Mouse (Mus musculus) kidney, embryonic 15.5 days (tissue): Measurements from ENCODE around the gene Ccdc142. TPM values are rescaled to one million over a fixed set of nuclear protein-coding genes. Genes with fewer than 3 reads are reported as not detected.
A peak's percentile ranks its signal among the peaks of the same experiment; 100 is the strongest.

Experiments
- ATAC-seq: fragments of 200-750 bp; cut with Nextera tagmentation; replicated peaks from 2 replicates; pipeline ENCODE4 v1.8.0; 2017; ENCODE audit warnings: moderate TSS enrichment; ENCODE audit not compliant: low FRiP score
- H3K27ac ChIP-seq: fragments of 300-500 bp; sonication (generic); 2 replicates; pipeline ENCODE4 v1.5.1; 2015; ENCODE audit warnings: mild to moderate bottlenecking, inconsistent platforms
- H3K27me3 ChIP-seq: fragments of 300-500 bp; sonication (generic); 2 replicates; pipeline ENCODE4 v1.6.1; 2015; ENCODE audit warnings: inconsistent platforms
- H3K36me3 ChIP-seq: fragments of 300-500 bp; sonication (generic); 2 replicates; pipeline ENCODE4 v1.6.1; 2015; ENCODE audit warnings: inconsistent platforms
- H3K4me1 ChIP-seq: fragments of 300-500 bp; sonication (generic); 2 replicates; pipeline ENCODE4 v1.6.1; 2015; ENCODE audit warnings: inconsistent platforms
- H3K4me2 ChIP-seq: fragments of 300-500 bp; sonication (generic); 2 replicates; pipeline ENCODE4 v1.6.1; 2015; ENCODE audit warnings: moderate library complexity, mild to moderate bottlenecking, inconsistent platforms
- H3K4me3 ChIP-seq: fragments of 300-500 bp; sonication (generic); replicated peaks from 2 replicates; pipeline ENCODE4 v1.5.1; 2015; ENCODE audit warnings: mild to moderate bottlenecking, inconsistent platforms
- H3K9ac ChIP-seq: fragments of 300-500 bp; sonication (generic); 2 replicates; pipeline ENCODE4 v1.6.1; 2015; ENCODE audit warnings: mild to moderate bottlenecking, inconsistent platforms
- H3K9me3 ChIP-seq: fragments of 300-500 bp; sonication (generic); replicated peaks from 2 replicates; pipeline ENCODE4 v1.6.1; 2016; ENCODE audit warnings: inconsistent platforms
- WGBS: fragments of 180-500 bp; shearing (Covaris S2); methylation state at CpG from one replicate; pipeline ENCODE4 v1.1.7; 2015; ENCODE audit warnings: mixed read lengths; 5-methylcytosine and 5-hydroxymethylcytosine counted together
- polyA plus RNA-seq: library from polyadenylated mRNA; unstranded; fragments of >200 nt; fragmentation: Nextera tagmentation; extraction: Ambion mirVana; gene quantifications from 2 replicates; pipeline ENCODE4 v1.2.1, GENCODE M21; 2015

The Ccdc142 gene
- polyA plus RNA-seq, 1 experiment from 2014 or later = 3.3 TPM

- under 1% methylated on average over 62 of the region's 69 CpGs for WGBS
- ATAC-seq = peak; percentile 37; the same call in 1 of the 2 replicates
These were observed 31.7 kb upstream of the Ccdc142 start for GRCm38 (mm10) chr6:83069488-83070246.

GRCm38 (mm10) chr6:83070247-83070310 lies 31.3 kb upstream of the Ccdc142 start, which contains the start of gene Tlx2:
Gene Tlx2 (minus strand): TSS chr6:83070293.
- peaks cover 99% of the 10 kb centered on the region for H3K27me3 ChIP-seq
- 0 out of 2 replicates have a peak within 1 kb of the TSS, but pooled peaks have one; percentile 4 for H3K27ac ChIP-seq
- H3K4me1 ChIP-seq = peaks cover 33% of the 10 kb centered on the region
- no peak within 1 kb of the TSS for H3K9ac ChIP-seq
- peak within 1 kb of the TSS; percentile 41 for H3K4me3 ChIP-seq
- 1% methylated on average over 10 of the region's 10 CpGs for WGBS
- ATAC-seq = no peak
- H3K36me3 ChIP-seq = no peaks in the 10 kb centered on the region
- H3K9me3 ChIP-seq = no peaks in the 10 kb centered on the region
- peak within 1 kb of the TSS; percentile 62 for H3K4me2 ChIP-seq

More at GRCm38 (mm10) chr6:83069488-83070246, 31.7 kb upstream of the Ccdc142 start:
- no peak overlapping the region for H3K27ac ChIP-seq
- H3K9ac ChIP-seq = no peak overlapping the region
- H3K4me3 ChIP-seq = peak overlapping the region; percentile 41
- H3K4me1 ChIP-seq = peaks cover 33% of the 10 kb centered on the region
- H3K4me2 ChIP-seq = peak overlapping the region; percentile 62
- H3K9me3 ChIP-seq = no peaks in the 10 kb centered on the region
- peaks cover 99% of the 10 kb centered on the region for H3K27me3 ChIP-seq
- H3K36me3 ChIP-seq = no peaks in the 10 kb centered on the region

- Histone ChIP-seq H3K9ac (no peak overlapping the region), H3K4me1 (peaks cover 33% of the 10 kb centered on the region), H3K9me3 (no peaks in the 10 kb centered on the region), H3K4me2 (peak overlapping the region; percentile 62), H3K27ac (no peak overlapping the region), H3K36me3 (no peaks in the 10 kb centered on the region), H3K4me3 (peak overlapping the region; percentile 41), H3K27me3 (peaks cover 99% of the 10 kb centered on the region)
- peak; percentile 37; the same call in 1 of the 2 replicates for ATAC-seq
- under 1% methylated on average over 58 of the region's 58 CpGs for WGBS
These were observed 30.8 kb upstream of the Ccdc142 start for GRCm38 (mm10) chr6:83070311-83071219.

- 2% methylated on average over 24 of the region's 24 CpGs for WGBS
- H3K4me3 ChIP-seq = peak overlapping the region; percentile 41
- 0 out of 2 replicates have a peak overlapping the region, but pooled peaks have one; percentile 4 for H3K27ac ChIP-seq
- H3K9me3 ChIP-seq = no peaks in the 10 kb centered on the region
- no peaks in the 10 kb centered on the region for H3K36me3 ChIP-seq
- peak overlapping the region; percentile 62 for H3K4me2 ChIP-seq
- peak; percentile 23; the same call in 1 of the 2 replicates for ATAC-seq
- H3K4me1 ChIP-seq = peaks cover 33% of the 10 kb centered on the region
- no peak overlapping the region for H3K9ac ChIP-seq
- H3K27me3 ChIP-seq = peaks cover 99% of the 10 kb centered on the region
These were observed 30.2 kb upstream of the Ccdc142 start for GRCm38 (mm10) chr6:83071220-83071619.

GRCm38 (mm10) chr6:83074979-83075378 lies 26.4 kb upstream of the Ccdc142 start:
- 30% methylated on average over 2 of the region's 2 CpGs for WGBS
- peaks cover 72% of the 10 kb centered on the region for H3K27me3 ChIP-seq
- ATAC-seq = no peak

GRCm38 (mm10) chr6:83077630-83078323 lies 23.6 kb upstream of the Ccdc142 start, which contains the start of gene Pcgf1:
Gene Pcgf1 (plus strand): TSS chr6:83077869.
- Histone ChIP-seq H3K4me1 (peaks cover 28% of the 10 kb centered on the region), H3K4me2 (peak within 1 kb of the TSS; percentile 98), H3K36me3 (peaks cover 29% of the 10 kb centered on the region), H3K27me3 (peaks cover 48% of the 10 kb centered on the region), H3K4me3 (peak within 1 kb of the TSS; percentile 68), H3K27ac (peak within 1 kb of the TSS; percentile 92), H3K9ac (peak within 1 kb of the TSS; percentile 77), H3K9me3 (no peaks in the 10 kb centered on the region)
- ATAC-seq = peak; percentile 76
- under 1% methylated on average over 53 of the region's 54 CpGs for WGBS

More at GRCm38 (mm10) chr6:83074979-83075378, 26.4 kb upstream of the Ccdc142 start:
- peaks cover 4% of the 10 kb centered on the region for H3K36me3 ChIP-seq
- no peak overlapping the region for H3K9ac ChIP-seq
- H3K9me3 ChIP-seq = no peaks in the 10 kb centered on the region
- H3K4me1 ChIP-seq = peaks cover 36% of the 10 kb centered on the region
- H3K4me3 ChIP-seq = no peak overlapping the region
- no peak overlapping the region for H3K4me2 ChIP-seq
- no peak overlapping the region for H3K27ac ChIP-seq

- peak; percentile 92 for ATAC-seq
- WGBS = under 1% methylated on average over 46 of the region's 46 CpGs
These were observed 23.0 kb upstream of the Ccdc142 start for GRCm38 (mm10) chr6:83078324-83078858.

GRCm38 (mm10) chr6:83080210-83080609 lies 21.2 kb upstream of the Ccdc142 start:
- peaks cover 47% of the 10 kb centered on the region for H3K27me3 ChIP-seq
- peaks cover 29% of the 10 kb centered on the region for H3K36me3 ChIP-seq
- H3K27ac ChIP-seq = no peak overlapping the region
- ATAC-seq = no peak
- WGBS = 95% methylated on average over 5 of the region's 5 CpGs
- H3K9me3 ChIP-seq = no peaks in the 10 kb centered on the region
- no peak overlapping the region for H3K9ac ChIP-seq
- H3K4me3 ChIP-seq = no peak overlapping the region
- H3K4me2 ChIP-seq = no peak overlapping the region
- peaks cover 52% of the 10 kb centered on the region for H3K4me1 ChIP-seq

More at GRCm38 (mm10) chr6:83078324-83078858, 23.0 kb upstream of the Ccdc142 start:
- peaks cover 34% of the 10 kb centered on the region for H3K4me1 ChIP-seq
- peak overlapping the region; percentile 92 for H3K27ac ChIP-seq
- peak overlapping the region; percentile 68 for H3K4me3 ChIP-seq
- peak overlapping the region; percentile 77 for H3K9ac ChIP-seq
- H3K27me3 ChIP-seq = peaks cover 48% of the 10 kb centered on the region
- H3K4me2 ChIP-seq = peak overlapping the region; percentile 98
- H3K9me3 ChIP-seq = no peaks in the 10 kb centered on the region
- H3K36me3 ChIP-seq = peaks cover 29% of the 10 kb centered on the region

- H3K36me3 ChIP-seq = peaks cover 29% of the 10 kb centered on the region
- no peak overlapping the region for H3K4me3 ChIP-seq
- peak overlapping the region; percentile 65 for H3K27ac ChIP-seq
- H3K27me3 ChIP-seq = peaks cover 58% of the 10 kb centered on the region
- H3K9me3 ChIP-seq = no peaks in the 10 kb centered on the region
- ATAC-seq = no peak
- 20% methylated on average over 5 of the region's 5 CpGs for WGBS
- no peak overlapping the region for H3K9ac ChIP-seq
- peak overlapping the region; percentile 33; the same call in 1 of the 2 replicates for H3K4me2 ChIP-seq
- peaks cover 79% of the 10 kb centered on the region for H3K4me1 ChIP-seq
These were observed 17.9 kb upstream of the Ccdc142 start for GRCm38 (mm10) chr6:83083497-83083896.

- Histone ChIP-seq H3K4me2 (peak overlapping the region; percentile 33), H3K4me1 (peaks cover 76% of the 10 kb centered on the region), H3K9me3 (no peaks in the 10 kb centered on the region), H3K36me3 (peaks cover 29% of the 10 kb centered on the region), H3K9ac (no peak overlapping the region), H3K4me3 (no peak overlapping the region), H3K27me3 (peaks cover 66% of the 10 kb centered on the region), H3K27ac (peak overlapping the region; percentile 65)
- peak; percentile 49 for ATAC-seq
- 8% methylated on average over 6 of the region's 6 CpGs for WGBS
These were observed 16.9 kb upstream of the Ccdc142 start for GRCm38 (mm10) chr6:83084477-83084876.
